Mouse (Mus musculus): ENCODE measurements around the gene Sptlc3.

Sptlc3 gene

DNA sequence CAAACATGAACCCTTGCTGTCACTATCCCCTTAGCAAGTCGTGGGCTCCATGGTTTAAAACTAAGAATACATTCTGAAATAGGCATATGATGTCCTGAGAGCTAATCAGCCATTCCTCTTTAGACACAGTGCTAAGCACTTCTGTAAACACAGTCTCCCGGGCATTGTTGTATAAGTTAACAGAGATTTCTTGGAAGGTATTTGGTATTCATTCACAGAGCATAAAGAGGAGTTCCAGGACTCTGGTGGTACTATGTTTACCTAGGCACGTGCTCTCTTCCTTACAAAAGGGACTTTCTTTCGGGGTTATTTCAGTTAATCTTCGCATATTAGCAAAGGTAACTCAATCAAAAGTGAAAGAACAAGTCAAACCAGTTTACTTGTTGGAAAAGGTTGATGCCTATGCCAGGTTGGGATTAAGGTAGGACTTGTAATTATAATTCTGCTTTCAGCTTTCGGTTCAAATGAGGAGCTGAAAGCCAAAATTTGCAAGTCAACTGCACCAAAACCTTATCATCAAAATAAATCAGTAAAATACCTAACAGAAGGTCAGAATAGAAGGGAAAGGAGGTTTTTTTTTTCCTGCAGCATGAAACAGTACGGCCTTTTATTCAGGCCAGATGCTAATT is 148.2 kb downstream of the Sptlc3 start:
- no peak for DNase-seq

DNA sequence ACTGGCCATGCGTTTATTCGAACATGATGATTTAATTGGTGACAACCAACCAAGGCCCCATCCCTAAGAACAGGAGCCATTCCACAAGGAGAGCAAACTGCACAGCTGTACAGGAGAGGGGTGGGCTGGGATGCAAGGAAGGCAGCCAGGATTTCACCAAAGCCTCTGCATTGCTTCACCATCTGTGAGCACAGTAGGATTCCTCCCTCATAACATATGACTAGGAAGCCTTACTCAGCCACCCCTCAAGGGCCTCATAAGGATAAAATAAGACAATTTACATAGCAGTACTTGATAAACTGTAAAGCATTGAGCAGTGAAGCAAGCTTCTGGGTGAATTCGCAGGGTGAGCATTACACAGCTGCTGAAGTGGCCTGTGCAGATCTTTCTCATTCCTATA is 155.8 kb downstream of the Sptlc3 start:
- DNase-seq: no peak

DNA sequence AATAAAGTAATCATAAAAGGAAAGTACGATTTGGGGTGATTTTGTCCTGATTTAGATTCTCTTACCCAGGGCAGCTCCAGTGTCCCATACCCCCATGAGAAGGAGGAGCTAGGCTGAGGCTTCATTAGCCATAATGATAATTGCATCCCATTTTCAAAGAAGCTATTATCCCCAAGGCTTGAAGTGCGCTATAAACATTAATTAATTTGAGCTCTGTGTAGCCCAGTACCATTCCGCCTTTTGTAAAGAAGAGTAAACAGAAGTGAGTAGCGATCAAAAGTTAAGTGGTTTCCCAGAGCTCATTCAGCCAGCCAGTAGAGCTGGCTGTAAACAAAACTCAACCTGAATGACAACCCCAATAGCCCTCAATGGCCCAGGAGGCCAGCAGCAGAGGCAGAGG is 163.0 kb downstream of the Sptlc3 start:
- no peak for DNase-seq

DNA sequence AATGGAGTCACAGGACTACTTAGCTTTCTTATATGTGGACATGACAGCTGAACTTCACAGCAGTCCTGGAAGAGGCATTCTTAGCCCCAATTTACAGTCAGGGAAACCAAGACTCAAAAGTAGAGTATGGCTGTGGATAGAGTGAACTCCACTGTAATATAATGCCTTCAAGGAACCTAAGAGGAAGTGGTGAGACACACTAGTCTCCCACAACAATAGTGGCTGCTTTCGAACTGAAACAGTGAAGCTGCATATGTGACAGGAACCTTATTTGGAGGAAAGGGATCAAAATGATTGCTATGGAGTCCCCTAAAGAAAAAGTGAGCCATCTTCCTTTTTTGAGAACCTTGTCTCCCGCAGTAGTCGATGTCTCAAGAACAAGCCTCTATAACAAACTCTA is 178.1 kb downstream of the Sptlc3 start:
- DNase-seq: no peak

DNA sequence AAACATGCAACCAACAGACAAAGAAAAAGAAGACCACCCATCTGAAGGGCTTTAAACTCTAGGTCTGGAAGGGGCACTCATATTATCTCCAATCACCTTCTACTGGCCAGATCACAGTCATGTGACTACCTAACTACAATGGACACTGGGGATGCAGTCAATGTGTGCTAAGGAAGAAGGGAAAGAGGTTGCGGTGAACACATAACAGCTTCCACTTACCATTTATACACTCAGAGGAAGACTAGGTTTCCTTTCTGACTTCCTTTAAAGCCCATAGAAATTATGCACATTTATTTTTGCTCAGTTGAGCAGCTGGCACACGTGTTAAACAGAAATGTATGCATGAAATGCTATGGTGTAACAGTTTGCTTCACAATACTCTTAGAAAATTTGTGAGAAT is 178.7 kb downstream of the Sptlc3 start:
- no peak for DNase-seq

DNA sequence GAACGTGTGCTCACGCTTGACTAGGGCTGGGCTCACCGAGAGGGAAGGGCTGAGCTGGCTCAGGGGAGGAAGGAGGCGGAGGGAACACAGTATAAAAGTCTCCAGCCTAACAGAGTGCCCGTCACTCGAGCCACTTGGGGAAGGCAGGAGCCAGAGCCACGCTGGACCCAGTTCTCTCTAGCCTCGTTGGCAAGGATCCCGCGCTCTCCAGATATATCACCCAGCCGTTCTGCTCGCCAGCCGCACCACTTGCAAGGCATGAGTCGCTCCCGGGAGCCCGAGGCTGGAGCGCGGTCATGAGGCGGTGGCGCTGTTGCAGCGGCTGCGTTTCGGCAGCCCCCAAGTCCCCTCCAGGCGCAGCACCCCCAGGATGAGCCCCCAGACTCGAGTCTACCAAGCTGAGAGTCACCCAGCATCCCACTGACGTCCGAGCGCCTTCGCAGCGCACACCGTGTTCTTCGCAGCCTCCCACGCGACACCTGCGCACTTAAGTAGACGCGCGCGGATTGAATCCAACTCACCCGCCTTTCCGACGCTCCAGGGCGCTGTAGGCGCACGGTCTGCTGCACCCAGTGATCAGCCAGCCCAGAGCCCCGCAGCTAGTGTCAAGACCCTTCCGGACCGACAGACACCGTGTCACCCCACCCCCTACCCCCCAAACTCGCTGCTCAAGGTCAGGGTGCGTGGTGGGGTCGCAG is 183.5 kb downstream of the Sptlc3 start:
- DNase-seq: peak; percentile 18

DNA sequence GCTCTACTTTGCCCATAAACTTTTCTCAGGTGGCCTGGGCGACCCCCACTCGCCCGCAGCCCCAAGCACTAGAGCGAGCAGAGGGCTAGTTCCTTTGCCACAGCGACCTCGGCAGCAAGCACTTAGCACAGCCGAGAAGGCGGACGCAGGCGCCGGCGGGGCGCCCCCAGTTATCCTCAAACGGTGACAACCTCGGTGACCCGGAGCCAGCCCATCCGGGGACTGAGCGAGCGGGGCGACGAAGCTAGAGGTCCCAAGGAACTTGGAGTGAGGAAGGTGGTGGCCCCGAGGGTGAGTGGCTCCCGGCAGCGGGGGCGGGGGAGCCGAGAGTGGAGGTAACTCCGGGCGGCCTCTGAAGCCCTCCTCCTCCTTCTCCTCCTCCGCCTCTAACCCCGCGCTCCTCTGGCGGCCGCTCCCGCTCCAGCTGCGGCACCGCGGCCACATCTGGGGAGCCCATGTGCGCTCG is 184.1 kb downstream of the Sptlc3 start, which contains the start of gene Ism1:
Gene Ism1 (plus strand): TSS at position 370 of the 466 bp plus-strand sequence.
- DNase-seq: peak; percentile 9

DNA sequence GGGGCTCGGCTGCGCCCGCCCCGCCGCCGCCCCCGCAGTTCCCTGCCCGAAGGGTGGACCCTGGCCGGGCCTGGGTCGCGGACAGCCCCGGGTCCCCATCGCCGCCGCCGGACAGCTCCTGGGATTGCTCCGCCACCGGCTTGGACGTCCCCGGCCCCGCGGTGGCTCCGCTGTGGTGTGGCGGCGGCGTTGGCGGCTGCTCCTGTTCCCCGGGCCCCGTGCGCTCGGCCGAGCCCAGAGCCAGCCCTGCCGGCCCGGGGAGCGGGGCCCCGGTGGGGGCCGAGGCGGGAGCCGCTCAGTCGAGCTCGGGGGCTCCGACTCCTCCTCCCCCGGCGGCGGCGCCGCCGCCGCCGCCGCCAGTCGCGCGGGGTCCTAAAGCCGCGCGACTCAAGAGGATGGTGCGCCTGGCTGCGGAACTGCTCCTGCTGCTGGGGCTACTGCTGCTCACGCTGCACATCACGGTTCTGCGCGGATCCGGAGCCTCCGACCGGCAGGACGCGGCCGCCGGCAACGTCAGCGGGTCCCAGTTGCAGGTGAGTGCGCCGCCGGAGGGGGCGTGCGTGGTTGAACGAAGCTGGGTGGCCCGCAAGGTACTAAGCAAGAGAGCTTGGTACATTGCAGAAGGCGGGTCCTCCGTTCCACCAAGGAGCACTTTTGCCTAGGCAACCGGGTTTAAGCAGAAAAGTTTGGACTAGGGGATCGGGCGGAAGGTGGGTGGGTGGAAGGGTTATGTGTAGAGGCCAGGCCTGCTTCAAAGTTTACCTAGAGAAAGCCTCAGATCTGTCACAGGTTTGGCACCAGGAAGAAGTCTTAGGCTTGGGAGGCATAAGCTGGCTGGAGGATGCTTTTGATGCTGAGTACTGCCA is 184.8 kb downstream of the Sptlc3 start:
- DNase-seq: peak; percentile 21

DNA sequence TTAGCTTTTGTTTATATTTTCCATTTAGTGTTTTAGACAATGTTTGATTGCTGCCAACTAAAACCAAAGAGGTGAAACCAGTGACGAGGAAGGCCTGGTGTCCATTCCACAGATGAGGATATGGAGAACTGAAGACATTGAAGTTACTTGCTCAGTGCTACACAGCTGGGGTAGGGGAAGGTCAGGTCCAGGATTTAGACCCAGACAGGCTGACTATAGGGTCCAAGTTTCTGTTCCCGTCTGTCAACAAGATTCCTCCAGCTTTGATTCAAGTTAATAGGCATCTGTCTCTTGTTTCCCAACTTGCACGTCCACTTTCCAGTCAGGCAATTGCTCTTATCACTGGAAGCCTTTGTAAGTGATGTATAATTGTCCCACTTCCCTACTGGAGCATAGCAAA is 188.8 kb downstream of the Sptlc3 start:
- no peak for DNase-seq
